Mouse (Mus musculus) granulocyte monocyte progenitor cell, adult 5-6 weeks (primary cell): ENCODE measurements around the gene Zkscan17. TPM values are rescaled to one million over a fixed set of nuclear protein-coding genes. Genes with fewer than 3 reads are reported as not detected.

Source experiments
- ATAC-seq: replicated peaks from 2 replicates; pipeline ENCODE4 v1.8.0; 2016; ENCODE audit warnings: mild to moderate bottlenecking, moderate TSS enrichment, inconsistent platforms; ENCODE audit not compliant: poor library complexity, severe bottlenecking
- total RNA-seq, 2 experiments: library from RNA; stranded (forward) in 1 of 2; stranded (reverse) in 1 of 2; fragments of 200-712, 200-1000 nt in 1 of 2; fragments of >200 nt in 1 of 2; fragmentation: Nextera tagmentation in 1 of 2; gene quantifications; 2 replicates each; pipeline ENCODE4 v1.2.3; 2014 to 2017

Gene Zkscan17
- total RNA-seq, 2 experiments from 2014 or later: 11.1 to 24.8 TPM

GRCm38 (mm10) chr11:59471413-59472325 lies 54.9 kb downstream of the Zkscan17 start:
- ATAC-seq: peak; percentile 52

- ATAC-seq: no peak
Observed at GRCm38 (mm10) chr11:59460459-59460858, 66.1 kb downstream of the Zkscan17 start.

GRCm38 (mm10) chr11:59458973-59459372 lies 67.6 kb downstream of the Zkscan17 start:
- ATAC-seq: no peak

- ATAC-seq: no peak
Observed at GRCm38 (mm10) chr11:59456891-59457290, 69.7 kb downstream of the Zkscan17 start.

GRCm38 (mm10) chr11:59456346-59456745 lies 70.2 kb downstream of the Zkscan17 start:
- ATAC-seq: no peak

GRCm38 (mm10) chr11:59451086-59451485 lies 75.5 kb downstream of the Zkscan17 start, which contains the start of gene Snap47:
TSS of gene Snap47 (minus strand) at chr11:59451186.
- ATAC-seq: no peak

GRCm38 (mm10) chr11:59450230-59450771 lies 76.2 kb downstream of the Zkscan17 start:
- ATAC-seq: peak; percentile 53

GRCm38 (mm10) chr11:59449741-59450229 lies 76.8 kb downstream of the Zkscan17 start, which contains the start of gene Jmjd4:
TSS of gene Jmjd4 (plus strand) at chr11:59450045.
- ATAC-seq: peak; percentile 92

GRCm38 (mm10) chr11:59443102-59443501 lies 83.4 kb downstream of the Zkscan17 start:
- no peak for ATAC-seq

- no peak for ATAC-seq
Observed at GRCm38 (mm10) chr11:59437954-59438353, 88.6 kb downstream of the Zkscan17 start.

Other genes starting within 250 kb of the Zkscan17 start
- gene Wnt3a, start 236.0 kb downstream of the Zkscan17 start, total RNA-seq (2014; fragmentation: Nextera tagmentation): not detected in 2 replicates
- not detected in 2 replicates for gene Wnt3a, start 236.0 kb downstream of the Zkscan17 start, total RNA-seq (2017)
- gene Wnt9a, start 219.8 kb downstream of the Zkscan17 start, total RNA-seq (2014; fragmentation: Nextera tagmentation): not detected in 2 replicates
- not detected in 2 replicates for gene Wnt9a, start 219.8 kb downstream of the Zkscan17 start, total RNA-seq (2017)
- not detected in 2 replicates for gene Prss38, start 151.1 kb downstream of the Zkscan17 start, total RNA-seq (2014; fragmentation: Nextera tagmentation)
- not detected in 2 replicates for gene Prss38, start 151.1 kb downstream of the Zkscan17 start, total RNA-seq (2017)
- gene Jmjd4, start 76.7 kb downstream of the Zkscan17 start, total RNA-seq (2014; fragmentation: Nextera tagmentation): 4.3 and 6.0 TPM in 2 replicates
- 4.3 and 5.6 TPM in 2 replicates for gene Jmjd4, start 76.7 kb downstream of the Zkscan17 start, total RNA-seq (2017)
- 5.9 and 6.0 TPM in 2 replicates for gene Snap47, start 75.6 kb downstream of the Zkscan17 start, total RNA-seq (2014; fragmentation: Nextera tagmentation)
- 4.8 and 7.1 TPM in 2 replicates for gene Snap47, start 75.6 kb downstream of the Zkscan17 start, total RNA-seq (2017)
- 2.8 and 3.4 TPM in 2 replicates for gene Zfp867, start 54.3 kb downstream of the Zkscan17 start, total RNA-seq (2014; fragmentation: Nextera tagmentation)
- 1.5 and 2.9 TPM in 2 replicates for gene Zfp867, start 54.3 kb downstream of the Zkscan17 start, total RNA-seq (2017)
- 2.4 and 2.5 TPM in 2 replicates for gene Nlrp3, start 14.8 kb upstream of the Zkscan17 start, total RNA-seq (2014; fragmentation: Nextera tagmentation)
- 5.3 and 16.5 TPM in 2 replicates for gene Nlrp3, start 14.8 kb upstream of the Zkscan17 start, total RNA-seq (2017)
- gene Olfr222, start 49.5 kb upstream of the Zkscan17 start, total RNA-seq (2014; fragmentation: Nextera tagmentation): not detected in 2 replicates
- not detected in 2 replicates for gene Olfr222, start 49.5 kb upstream of the Zkscan17 start, total RNA-seq (2017)
- gene Olfr223, start 66.5 kb upstream of the Zkscan17 start, total RNA-seq (2014; fragmentation: Nextera tagmentation): not detected in 2 replicates
- gene Olfr223, start 66.5 kb upstream of the Zkscan17 start, total RNA-seq (2017): not detected in 2 replicates
- 50.1 and 70.7 TPM in 2 replicates for gene Mprip, start 134.6 kb upstream of the Zkscan17 start, total RNA-seq (2014; fragmentation: Nextera tagmentation)
- gene Mprip, start 134.6 kb upstream of the Zkscan17 start, total RNA-seq (2017): 56.4 and 71.4 TPM in 2 replicates